Mouse (Mus musculus): ENCODE data around the gene Hfe. TPM values are rescaled to one million over a fixed set of nuclear protein-coding genes. Genes with fewer than 3 reads are reported as not detected.
"Not testable (repeated sequence)": the region's sequence is repeated elsewhere in the genome, so short reads cannot be mapped to it uniquely, and the experiment has no call there.

Hfe gene
- polyA plus RNA-seq, 2 experiments: 4.5 to 10.5 TPM

DNA sequence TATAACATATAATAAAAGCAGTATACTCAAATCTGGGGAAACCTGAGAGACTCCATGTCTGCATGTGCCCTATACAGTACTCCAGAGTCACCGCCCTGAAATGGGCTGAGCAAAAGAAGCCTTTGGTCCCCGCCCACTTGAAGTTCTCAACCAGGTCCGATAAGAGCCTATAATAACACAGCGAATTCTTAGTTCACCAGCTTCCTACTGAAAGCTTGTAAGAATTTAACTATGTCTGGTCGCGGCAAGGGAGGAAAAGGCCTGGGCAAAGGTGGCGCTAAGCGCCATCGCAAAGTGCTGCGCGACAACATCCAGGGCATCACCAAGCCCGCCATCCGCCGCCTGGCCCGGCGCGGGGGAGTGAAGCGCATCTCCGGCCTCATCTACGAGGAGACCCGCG, 46.1 kb upstream of the Hfe start, which contains the start of gene Hist1h4b:
TSS of gene Hist1h4b (plus strand) at position 224 of the 400 bp plus-strand sequence.
- Histone ChIP-seq H3K4me2 (replicated peaks; ENCODE audit: low read depth, low read length, severe bottlenecking) (peak within 1 kb of the TSS; percentile 82), H3K9me3 (ENCODE audit: control insufficient read depth, low read length) (no peaks in the 10 kb centered on the region), H3K4me1 (ENCODE audit: control insufficient read depth, insufficient read depth, low read length) (peaks cover 16% of the 10 kb centered on the region), H3K4me3 (replicated peaks; ENCODE audit: low read length) (peak within 1 kb of the TSS; percentile 40), H3K27ac (replicated peaks; ENCODE audit: low read depth, low read length) (peak within 1 kb of the TSS; percentile 93), H3K9ac (ENCODE audit: low read depth, low read length, severe bottlenecking) (peak within 1 kb of the TSS; percentile 56), H3K27me3 (ENCODE audit: control insufficient read depth, insufficient read depth, low read length) (no peaks in the 10 kb centered on the region), H3K36me3 (ENCODE audit: control insufficient read depth, insufficient read depth, low read length) (no peaks in the 10 kb centered on the region)
- peak; percentile 70; the same call in 1 of the 2 replicates for TF ChIP-seq POLR2A (IDR thresholded peaks at IDR 0.05; ENCODE audit: borderline replicate concordance, extremely low read depth, insufficient read depth, insufficient read length)
- DNase-seq (ENCODE audit: low spot score): peak; percentile 100
- ATAC-seq (ENCODE audit: low FRiP score, low read depth): peak; percentile 72
- under 1% methylated on average over 15 of the region's 22 CpGs for WGBS

DNA sequence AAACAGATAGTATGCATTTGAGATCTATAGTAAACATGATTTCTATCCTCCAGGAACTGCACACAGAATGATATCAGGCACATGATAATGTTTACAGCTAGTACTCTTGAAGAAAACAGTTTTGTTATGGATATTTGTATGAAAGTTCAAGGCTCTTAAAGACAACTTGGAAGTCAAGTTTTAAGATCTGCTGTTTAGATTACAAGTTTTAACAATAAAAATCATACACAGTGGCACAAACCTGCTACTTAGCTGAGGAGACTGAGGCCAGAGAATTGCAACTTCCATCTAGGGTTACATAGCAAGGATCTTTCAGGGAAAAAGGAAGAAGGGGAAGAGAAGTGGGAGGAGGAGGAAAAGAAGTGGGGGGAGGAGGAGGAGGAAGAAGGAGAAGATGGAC, 44.3 kb upstream of the Hfe start:
- no peak overlapping the region for H3K4me3 ChIP-seq (replicated peaks; ENCODE audit: low read length)
- ATAC-seq (ENCODE audit: low FRiP score, low read depth) (no peak), DNase-seq (ENCODE audit: low spot score) (no peak)
- H3K9ac ChIP-seq (ENCODE audit: low read depth, low read length, severe bottlenecking): no peak overlapping the region
- H3K36me3 ChIP-seq (ENCODE audit: control insufficient read depth, insufficient read depth, low read length): no peaks in the 10 kb centered on the region
- no peaks in the 10 kb centered on the region for H3K27me3 ChIP-seq (ENCODE audit: control insufficient read depth, insufficient read depth, low read length)
- H3K9me3 ChIP-seq (ENCODE audit: control insufficient read depth, low read length): no peaks in the 10 kb centered on the region
- no peak overlapping the region for H3K27ac ChIP-seq (replicated peaks; ENCODE audit: low read depth, low read length)
- H3K4me2 ChIP-seq (replicated peaks; ENCODE audit: low read depth, low read length, severe bottlenecking): no peak overlapping the region
- TF ChIP-seq POLR2A (IDR thresholded peaks at IDR 0.05; ENCODE audit: borderline replicate concordance, extremely low read depth, insufficient read depth, insufficient read length): no peak
- peaks cover 10% of the 10 kb centered on the region for H3K4me1 ChIP-seq (ENCODE audit: control insufficient read depth, insufficient read depth, low read length)

DNA sequence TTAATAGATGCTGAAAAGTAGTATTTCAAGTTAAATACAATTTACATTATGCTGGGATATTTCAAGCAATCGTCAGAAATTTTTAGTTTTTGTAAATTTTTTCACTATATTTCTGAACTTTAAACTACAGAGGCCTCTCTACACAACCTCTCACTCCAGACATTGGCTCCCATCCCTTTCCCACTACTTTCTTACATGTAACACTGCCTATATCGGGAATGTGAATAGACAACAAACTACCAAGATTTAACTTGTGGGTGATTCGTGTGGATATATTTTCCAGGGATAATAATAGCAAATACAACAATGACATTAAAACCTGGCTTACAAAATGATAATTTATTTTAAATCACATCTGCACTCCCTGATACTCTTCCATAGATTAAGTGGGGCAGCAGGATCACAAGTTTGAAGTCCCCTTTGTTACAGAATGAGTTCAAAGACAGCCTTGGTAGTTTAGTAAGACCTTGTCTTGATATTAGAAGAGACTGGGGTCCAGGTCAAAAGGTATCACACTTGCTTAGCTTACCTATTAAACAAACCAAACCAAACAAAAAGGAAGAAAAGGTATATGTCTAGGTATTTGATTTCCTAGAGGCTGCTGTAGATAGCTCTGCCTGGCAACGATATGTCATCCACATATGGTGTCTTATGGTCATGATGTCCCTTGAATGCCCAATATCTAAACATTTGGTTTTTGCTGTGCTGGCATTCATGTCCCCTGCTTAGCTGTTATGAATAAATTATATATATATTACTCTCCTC, 42.8 kb upstream of the Hfe start:
- DNase-seq (ENCODE audit: low spot score) (no peak), ATAC-seq (ENCODE audit: low FRiP score, low read depth) (no peak)
- TF ChIP-seq POLR2A (IDR thresholded peaks at IDR 0.05; ENCODE audit: borderline replicate concordance, extremely low read depth, insufficient read depth, insufficient read length): no peak
- H3K27ac ChIP-seq (replicated peaks; ENCODE audit: low read depth, low read length): peak overlapping the region; percentile 81
- no peaks in the 10 kb centered on the region for H3K36me3 ChIP-seq (ENCODE audit: control insufficient read depth, insufficient read depth, low read length)
- no peaks in the 10 kb centered on the region for H3K27me3 ChIP-seq (ENCODE audit: control insufficient read depth, insufficient read depth, low read length)
- H3K4me3 ChIP-seq (replicated peaks; ENCODE audit: low read length): peak overlapping the region; percentile 34; the same call in 1 of the 2 replicates
- no peaks in the 10 kb centered on the region for H3K9me3 ChIP-seq (ENCODE audit: control insufficient read depth, low read length)
- peak overlapping the region; percentile 55; the same call in 1 of the 2 replicates for H3K9ac ChIP-seq (ENCODE audit: low read depth, low read length, severe bottlenecking)
- H3K4me2 ChIP-seq (replicated peaks; ENCODE audit: low read depth, low read length, severe bottlenecking): peak overlapping the region; percentile 18; the same call in 1 of the 2 replicates
- 55% methylated on average over 4 of the region's 4 CpGs for WGBS
- H3K4me1 ChIP-seq (ENCODE audit: control insufficient read depth, insufficient read depth, low read length): peaks cover 7% of the 10 kb centered on the region

DNA sequence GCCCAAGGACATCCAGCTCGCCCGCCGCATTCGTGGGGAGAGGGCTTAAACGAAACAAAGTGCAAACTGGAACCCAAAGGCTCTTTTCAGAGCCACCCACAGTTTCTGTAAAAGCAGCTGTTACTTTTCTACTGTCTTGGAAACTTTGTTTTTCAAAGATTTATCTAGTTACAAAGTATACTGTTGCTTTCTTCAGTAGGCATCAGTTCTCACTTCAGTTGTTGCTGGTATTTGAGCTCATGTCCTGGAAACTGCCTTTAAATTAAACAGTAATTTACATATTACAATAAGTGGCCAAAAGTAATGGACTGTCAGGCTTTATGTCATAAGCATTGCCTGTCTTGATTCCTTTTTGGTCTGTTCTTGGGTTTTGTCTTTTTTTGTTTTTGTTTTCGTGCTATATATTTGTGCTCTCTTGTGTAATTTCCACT, 42.1 kb upstream of the Hfe start:
- no peak for DNase-seq (ENCODE audit: low spot score)
- Histone ChIP-seq H3K4me3 (replicated peaks; ENCODE audit: low read length) (peak overlapping the region; percentile 34), H3K9ac (ENCODE audit: low read depth, low read length, severe bottlenecking) (peak overlapping the region; percentile 55), H3K9me3 (ENCODE audit: control insufficient read depth, low read length) (no peaks in the 10 kb centered on the region), H3K4me2 (replicated peaks; ENCODE audit: low read depth, low read length, severe bottlenecking) (peak overlapping the region; percentile 48), H3K27ac (replicated peaks; ENCODE audit: low read depth, low read length) (peak overlapping the region; percentile 81), H3K27me3 (ENCODE audit: control insufficient read depth, insufficient read depth, low read length) (no peaks in the 10 kb centered on the region), H3K36me3 (ENCODE audit: control insufficient read depth, insufficient read depth, low read length) (no peaks in the 10 kb centered on the region), H3K4me1 (ENCODE audit: control insufficient read depth, insufficient read depth, low read length) (peaks cover 9% of the 10 kb centered on the region)
- WGBS: 2% methylated on average over 6 of the region's 6 CpGs
- ATAC-seq (ENCODE audit: low FRiP score, low read depth): no peak
- no peak for TF ChIP-seq POLR2A (IDR thresholded peaks at IDR 0.05; ENCODE audit: borderline replicate concordance, extremely low read depth, insufficient read depth, insufficient read length)

DNA sequence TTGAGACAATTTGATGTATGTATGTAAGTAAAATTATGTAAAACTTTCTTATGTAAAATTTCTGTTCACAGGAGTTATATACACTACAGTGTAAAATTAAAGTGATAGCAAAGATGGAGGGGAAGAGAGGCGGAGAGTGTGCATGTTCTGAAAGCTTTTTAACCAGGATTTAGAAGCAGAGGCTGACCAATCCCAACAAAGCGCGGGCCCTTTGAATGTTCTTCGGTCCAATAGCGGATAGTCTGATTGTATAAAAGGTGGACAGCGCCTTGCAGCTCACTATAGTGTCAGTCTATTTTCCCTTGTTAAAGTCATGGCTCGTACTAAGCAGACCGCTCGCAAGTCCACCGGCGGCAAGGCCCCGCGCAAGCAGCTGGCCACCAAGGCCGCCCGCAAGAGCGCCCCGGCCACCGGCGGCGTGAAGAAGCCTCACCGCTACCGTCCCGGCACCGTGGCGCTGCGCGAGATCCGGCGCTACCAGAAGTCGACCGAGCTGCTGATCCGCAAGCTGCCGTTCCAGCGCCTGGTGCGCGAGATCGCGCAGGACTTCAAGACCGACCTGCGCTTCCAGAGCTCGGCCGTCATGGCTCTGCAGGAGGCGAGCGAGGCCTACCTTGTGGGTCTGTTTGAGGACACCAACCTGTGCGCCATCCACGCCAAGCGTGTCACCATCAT, 41.5 kb upstream of the Hfe start, which contains the start of gene Hist1h3b:
TSS of gene Hist1h3b (plus strand) at position 201 of the 675 bp plus-strand sequence.
- H3K4me1 ChIP-seq (ENCODE audit: control insufficient read depth, insufficient read depth, low read length); H3K9me3 ChIP-seq (ENCODE audit: control insufficient read depth, low read length); H3K27me3 ChIP-seq (ENCODE audit: control insufficient read depth, insufficient read depth, low read length); H3K36me3 ChIP-seq (ENCODE audit: control insufficient read depth, insufficient read depth, low read length): not testable (repeated sequence)
- peak; percentile 43; the same call in 1 of the 2 replicates for TF ChIP-seq POLR2A (IDR thresholded peaks at IDR 0.05; ENCODE audit: borderline replicate concordance, extremely low read depth, insufficient read depth, insufficient read length)
- Histone ChIP-seq H3K4me2 (replicated peaks; ENCODE audit: low read depth, low read length, severe bottlenecking) (peak within 1 kb of the TSS; percentile 55), H3K27ac (replicated peaks; ENCODE audit: low read depth, low read length) (peak within 1 kb of the TSS; percentile 93), H3K9ac (ENCODE audit: low read depth, low read length, severe bottlenecking) (peak within 1 kb of the TSS; percentile 61), H3K4me3 (replicated peaks; ENCODE audit: low read length) (peak within 1 kb of the TSS; percentile 42)
- WGBS: under 1% methylated on average over 15 of the region's 47 CpGs
- DNase-seq (ENCODE audit: low spot score) (peak; percentile 100), ATAC-seq (ENCODE audit: low FRiP score, low read depth) (peak; percentile 81)

All from limb, embryonic 14.5 days (tissue).